Mouse (Mus musculus) bone marrow macrophage, adult 2 months (primary cell): Measurements from ENCODE around the gene Cgrrf1.

Experiments used
- CTCF ChIP-seq: IDR thresholded peaks from 2 replicates; pipeline ENCODE4 v1.5.1; 2012; ENCODE audit warnings: low read depth, mild to moderate bottlenecking, low read length, moderate library complexity
- POLR2A ChIP-seq: IDR thresholded peaks from 2 replicates; pipeline ENCODE4 v1.6.1; 2012; ENCODE audit warnings: mild to moderate bottlenecking, low read depth, low read length, borderline replicate concordance

DNA sequence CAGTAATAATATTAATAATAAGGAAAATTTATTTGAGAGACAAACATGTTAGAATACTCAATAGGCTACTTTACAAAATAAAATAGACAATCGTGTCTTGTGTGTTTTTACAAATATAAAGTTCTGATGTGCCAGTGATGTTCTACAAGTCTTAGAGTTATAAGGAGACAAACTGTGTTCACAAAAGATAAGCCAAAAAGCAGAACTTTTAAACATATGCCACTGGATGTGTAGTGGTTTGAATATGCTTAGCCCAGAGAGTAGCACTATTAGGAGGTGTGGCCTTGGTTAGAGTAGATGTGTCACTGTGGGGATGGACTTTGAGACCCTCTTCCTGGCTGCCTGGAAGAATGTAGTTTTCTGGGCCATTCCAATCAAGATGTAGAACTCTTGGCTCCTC lies 17.8 kb downstream of the Cgrrf1 start:
- TF ChIP-seq POLR2A = no peak
- no peak for TF ChIP-seq CTCF
